Mouse (Mus musculus) C2C12 (cell line): ENCODE data around the gene Ercc2. TPM values are rescaled to one million over a fixed set of nuclear protein-coding genes. Genes with fewer than 3 reads are reported as not detected.

Experiments used
- H3K27me3 ChIP-seq: one replicate; pipeline ENCODE4 v1.6.1; 2011; ENCODE audit not compliant: control insufficient read depth, insufficient read depth, insufficient read length
- H3K36me3 ChIP-seq: one replicate; pipeline ENCODE4 v1.6.1; 2011; ENCODE audit not compliant: control insufficient read depth, insufficient read depth
- H3K4me3 ChIP-seq: one replicate; pipeline ENCODE4 v1.5.1; 2011; ENCODE audit warnings: mild to moderate bottlenecking, control low read depth; ENCODE audit not compliant: poor library complexity, insufficient read depth, severe bottlenecking
- H3K79me2 ChIP-seq: one replicate; pipeline ENCODE4 v1.6.1; 2011; ENCODE audit not compliant: control insufficient read depth, insufficient read depth
- H3K79me3 ChIP-seq: one replicate; pipeline ENCODE4 v1.6.1; 2011; ENCODE audit warnings: low read depth, control low read depth
- H3ac ChIP-seq: one replicate; pipeline ENCODE3; 2011; ENCODE audit warnings: low read depth; ENCODE audit not compliant: control insufficient read depth, insufficient read length
- CEBPB ChIP-seq: IDR thresholded peaks from one replicate; pipeline ENCODE4 v1.6.1; 2011; ENCODE audit warnings: low read depth, mild to moderate bottlenecking, control low read depth, moderate library complexity
- CTCF ChIP-seq: IDR thresholded peaks from one replicate; pipeline ENCODE4 v1.5.1; 2011; ENCODE audit not compliant: control insufficient read depth, insufficient read depth, insufficient read length
- FOSL1 ChIP-seq: IDR thresholded peaks from one replicate; pipeline ENCODE4 v1.8.0; 2011; ENCODE audit warnings: mild to moderate bottlenecking, low read length; ENCODE audit not compliant: poor library complexity, insufficient read depth, severe bottlenecking
- MAX ChIP-seq: IDR thresholded peaks from one replicate; pipeline ENCODE4 v1.6.1; 2011; ENCODE audit warnings: mild to moderate bottlenecking, control low read depth
- MYOD1 ChIP-seq: IDR thresholded peaks from one replicate; pipeline ENCODE4 v1.6.1; 2011; ENCODE audit warnings: low read depth; ENCODE audit not compliant: control insufficient read depth, insufficient read length
- MYOG ChIP-seq: IDR thresholded peaks from one replicate; pipeline ENCODE4 v1.6.1; 2011; ENCODE audit not compliant: control insufficient read depth, insufficient read length; ENCODE audit errors: extremely low read depth
- USF1 ChIP-seq: IDR thresholded peaks from one replicate; pipeline ENCODE4 v1.6.1; 2011; ENCODE audit warnings: low read depth, mild to moderate bottlenecking, control low read depth, moderate library complexity
- polyA plus RNA-seq: library from polyadenylated mRNA; unstranded; fragments of >200 nt; fragmentation: generic; extraction: Trizol; gene quantifications from one replicate; pipeline ENCODE4 v1.2.1, GENCODE M21; 2012; ENCODE audit warnings: missing spikeins

The Ercc2 gene
- polyA plus RNA-seq, 1 experiment: 9.7 TPM

DNA sequence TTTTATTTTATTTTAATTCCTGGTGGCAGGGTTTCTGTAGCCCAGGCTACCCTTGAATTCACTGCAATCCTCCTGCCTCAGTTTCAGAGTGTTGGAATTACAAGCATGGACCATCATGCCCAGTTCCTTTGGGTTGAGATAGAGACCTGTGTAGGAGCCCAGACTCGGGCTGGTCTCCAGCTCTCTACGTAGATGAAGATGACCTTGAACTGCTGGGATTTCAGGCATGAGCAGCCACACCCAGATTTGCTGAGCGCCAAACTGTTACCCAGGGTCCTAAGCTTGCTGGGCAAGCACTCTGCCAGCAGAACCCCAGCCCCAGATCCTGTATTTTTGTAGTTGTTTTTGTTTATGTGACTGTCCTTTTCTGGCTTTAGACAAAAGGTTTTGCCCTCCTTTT lies 31.7 kb downstream of the Ercc2 start:
- no peak for TF ChIP-seq CEBPB
- TF ChIP-seq CTCF: no peak
- TF ChIP-seq MAX: no peak
- TF ChIP-seq MYOD1: no peak
- no peak for TF ChIP-seq FOSL1
- no peak for TF ChIP-seq MYOG
- TF ChIP-seq USF1: no peak
- Histone ChIP-seq H3K79me2 (no peaks in the 10 kb centered on the region), H3ac (no peak overlapping the region), H3K4me3 (no peak overlapping the region), H3K79me3 (no peaks in the 10 kb centered on the region), H3K36me3 (no peaks in the 10 kb centered on the region), H3K27me3 (peaks cover 7% of the 10 kb centered on the region)

DNA sequence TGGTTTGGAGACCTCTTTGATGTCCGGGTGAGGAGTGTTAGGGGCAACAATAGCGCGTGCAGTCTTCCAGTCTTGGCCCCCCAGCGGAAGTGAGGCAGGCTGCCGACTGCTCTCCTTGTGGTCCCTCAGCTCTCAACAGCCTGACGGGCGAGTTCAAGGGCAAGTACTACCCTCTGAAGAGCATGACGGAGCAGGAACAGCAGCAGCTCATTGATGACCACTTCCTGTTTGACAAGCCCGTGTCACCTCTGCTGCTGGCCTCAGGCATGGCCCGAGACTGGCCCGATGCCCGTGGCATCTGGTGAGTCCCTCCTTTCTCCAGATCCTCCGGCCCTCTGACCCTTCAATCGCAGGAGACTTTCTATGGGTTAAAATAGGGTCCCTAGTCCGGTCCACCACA lies 34.8 kb downstream of the Ercc2 start:
- Histone ChIP-seq H3K36me3 (no peaks in the 10 kb centered on the region), H3K79me2 (no peaks in the 10 kb centered on the region), H3ac (no peak overlapping the region), H3K27me3 (peaks cover 16% of the 10 kb centered on the region), H3K4me3 (no peak overlapping the region), H3K79me3 (no peaks in the 10 kb centered on the region)
- TF ChIP-seq CTCF (no peak), MAX (no peak), MYOG (no peak), USF1 (no peak), CEBPB (no peak), FOSL1 (no peak), MYOD1 (no peak)

DNA sequence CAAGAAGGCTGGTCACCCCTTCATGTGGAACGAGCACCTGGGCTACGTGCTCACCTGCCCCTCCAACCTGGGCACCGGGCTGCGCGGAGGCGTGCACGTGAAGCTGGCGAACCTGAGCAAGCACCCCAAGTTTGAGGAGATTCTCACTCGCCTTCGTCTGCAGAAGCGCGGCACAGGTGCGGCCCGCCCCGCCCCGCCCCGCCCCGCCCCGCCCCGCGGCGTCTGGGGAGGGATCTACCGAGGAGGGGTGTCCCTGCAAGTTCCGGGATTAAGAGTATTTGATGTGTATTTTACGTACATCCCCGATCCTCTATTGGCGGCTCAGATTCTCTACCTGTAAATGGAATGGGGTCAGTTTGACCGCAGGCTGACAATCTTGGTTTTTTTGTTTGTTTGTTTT lies 38.3 kb downstream of the Ercc2 start:
- Histone ChIP-seq H3K79me2 (no peaks in the 10 kb centered on the region), H3ac (no peak overlapping the region), H3K36me3 (no peaks in the 10 kb centered on the region), H3K4me3 (no peak overlapping the region), H3K79me3 (no peaks in the 10 kb centered on the region), H3K27me3 (peaks cover 12% of the 10 kb centered on the region)
- TF ChIP-seq MAX (no peak), MYOG (no peak)

DNA sequence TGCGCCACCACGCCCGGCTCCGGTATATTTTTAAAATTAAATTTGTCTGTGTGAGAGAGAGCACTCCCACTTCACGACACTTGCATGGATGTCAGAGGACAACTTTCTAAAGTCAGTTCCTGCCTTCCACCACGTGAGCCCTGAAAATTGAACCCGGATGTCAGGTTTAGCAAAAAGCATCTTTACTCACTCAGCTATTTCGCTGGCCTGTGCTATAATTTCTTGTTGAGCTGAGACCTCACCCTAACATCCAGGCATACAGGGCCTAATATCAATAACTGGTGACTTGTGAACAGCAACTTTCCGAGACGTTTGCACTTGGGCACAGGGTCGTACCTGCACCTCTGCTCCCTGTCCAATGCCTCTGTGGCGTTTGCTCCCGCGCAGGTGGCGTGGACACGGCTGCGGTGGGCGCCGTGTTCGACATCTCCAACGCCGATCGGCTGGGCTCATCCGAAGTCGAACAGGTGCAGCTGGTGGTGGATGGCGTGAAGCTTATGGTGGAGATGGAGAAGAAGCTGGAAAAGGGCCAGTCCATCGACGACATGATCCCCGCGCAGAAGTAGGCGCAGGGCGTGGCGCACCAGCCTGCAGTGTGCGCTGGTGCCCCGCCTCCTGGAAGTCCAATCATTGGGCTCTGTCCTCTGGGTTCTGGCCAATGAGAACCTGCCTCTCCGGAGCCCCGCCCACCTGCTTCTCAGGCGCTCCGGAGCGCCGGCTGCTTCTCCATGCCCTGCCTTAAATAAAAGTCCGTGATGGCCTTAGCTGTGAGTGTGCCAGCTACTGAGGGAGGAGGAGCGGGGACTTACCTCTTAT lies 39.2 kb downstream of the Ercc2 start:
- no peaks in the 10 kb centered on the region for H3K79me2 ChIP-seq
- no peaks in the 10 kb centered on the region for H3K79me3 ChIP-seq
- no peaks in the 10 kb centered on the region for H3K36me3 ChIP-seq
- TF ChIP-seq FOSL1 (no peak), CTCF (no peak), MAX (no peak), MYOD1 (no peak), USF1 (no peak), MYOG (no peak), CEBPB (no peak)
- H3K4me3 ChIP-seq: no peak overlapping the region
- H3K27me3 ChIP-seq: peaks cover 8% of the 10 kb centered on the region
- H3ac ChIP-seq: no peak overlapping the region

DNA sequence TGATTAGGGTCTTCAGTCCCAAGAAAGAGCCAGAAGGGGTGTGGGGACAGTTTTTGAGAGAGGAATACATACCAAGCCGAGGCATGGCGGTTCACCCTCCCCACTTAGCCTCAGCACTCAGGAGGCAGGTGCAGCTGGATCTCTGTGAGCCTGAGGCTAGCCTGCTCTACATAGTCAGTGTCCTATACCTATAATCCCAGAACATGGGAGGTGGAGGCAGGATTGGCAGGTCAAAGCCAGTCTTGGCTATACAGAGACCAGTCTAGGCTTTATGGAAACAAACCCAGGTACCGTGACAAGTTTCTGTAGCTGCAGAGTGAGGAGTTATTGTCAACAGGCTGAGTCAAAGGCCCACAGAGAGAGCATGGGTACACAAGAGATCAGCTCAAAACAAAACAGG lies 41.3 kb downstream of the Ercc2 start:
- Histone ChIP-seq H3K4me3 (no peak overlapping the region), H3K36me3 (no peaks in the 10 kb centered on the region), H3K79me3 (no peaks in the 10 kb centered on the region), H3K79me2 (no peaks in the 10 kb centered on the region), H3K27me3 (peaks cover 8% of the 10 kb centered on the region), H3ac (no peak overlapping the region)
- no peak for TF ChIP-seq MAX
- no peak for TF ChIP-seq FOSL1
- no peak for TF ChIP-seq MYOD1
- no peak for TF ChIP-seq CTCF
- TF ChIP-seq USF1: no peak

DNA sequence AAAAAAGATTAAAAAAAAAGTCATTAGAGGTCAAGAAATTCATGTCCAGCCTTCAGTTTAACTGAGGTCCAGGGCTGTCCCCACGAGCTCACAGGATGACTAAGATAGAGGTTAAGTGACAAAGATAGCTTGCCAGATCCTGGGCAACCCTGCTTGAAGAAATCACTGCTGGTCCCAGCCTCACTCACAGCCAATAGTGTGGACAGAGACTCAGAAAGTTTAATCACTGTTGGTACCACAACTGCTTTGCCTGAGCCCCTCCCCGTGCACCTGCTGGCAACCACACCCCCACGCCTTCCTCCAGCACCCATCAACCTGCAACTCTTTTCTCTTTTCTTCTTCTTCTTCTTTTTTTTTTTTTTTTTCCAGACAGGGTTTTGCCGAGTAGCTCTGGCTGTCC lies 42.2 kb downstream of the Ercc2 start:
- Histone ChIP-seq H3K36me3 (no peaks in the 10 kb centered on the region), H3ac (no peak overlapping the region), H3K27me3 (peaks cover 8% of the 10 kb centered on the region), H3K79me3 (no peaks in the 10 kb centered on the region), H3K79me2 (no peaks in the 10 kb centered on the region), H3K4me3 (no peak overlapping the region)
- TF ChIP-seq MYOG (no peak), MAX (no peak), USF1 (no peak), CEBPB (no peak), FOSL1 (no peak), CTCF (no peak), MYOD1 (no peak)
